Mouse (Mus musculus): ENCODE results near the gene Ppm1l.

The Ppm1l gene

DNA sequence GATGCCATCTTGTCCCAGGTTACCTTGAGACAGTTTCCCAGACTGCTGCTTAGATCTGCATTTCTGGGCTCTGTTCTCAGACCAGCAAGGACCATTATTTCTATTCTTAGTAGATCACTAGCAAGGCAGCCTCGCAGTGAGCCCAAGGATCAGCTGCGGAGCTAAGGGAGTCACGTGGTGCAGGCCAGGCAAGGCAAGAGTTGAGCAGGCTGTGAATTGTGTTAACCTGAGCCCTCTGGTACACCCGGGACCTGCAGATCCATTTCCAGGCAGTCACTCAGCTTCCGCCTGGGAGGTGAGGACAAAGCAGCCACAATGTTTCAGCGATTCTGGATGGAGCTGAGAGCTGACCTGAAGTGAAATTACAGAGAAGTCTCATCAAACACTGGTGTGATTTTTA is 185.3 kb downstream of the Ppm1l start:
- no peak for DNase-seq

DNA sequence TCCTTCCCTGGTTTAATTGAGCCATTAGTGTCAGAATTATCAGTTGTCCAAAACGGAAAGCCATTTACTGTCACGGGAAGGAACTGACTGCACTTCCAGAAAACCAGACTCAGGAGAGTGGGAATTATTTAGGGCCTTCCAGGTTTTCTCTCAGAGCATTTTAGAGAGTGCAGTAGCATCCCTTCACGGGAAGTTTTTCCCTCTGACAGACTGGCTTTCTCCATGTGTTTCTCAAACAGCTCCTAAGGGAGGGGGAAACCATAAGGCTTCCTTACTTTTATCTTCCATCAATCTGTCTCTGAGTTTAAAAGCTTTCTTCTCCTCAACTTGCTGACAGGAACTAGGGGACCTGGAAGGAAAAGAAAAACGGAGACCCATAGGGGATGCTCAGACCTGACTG is 185.9 kb downstream of the Ppm1l start:
- no peak for DNase-seq

DNA sequence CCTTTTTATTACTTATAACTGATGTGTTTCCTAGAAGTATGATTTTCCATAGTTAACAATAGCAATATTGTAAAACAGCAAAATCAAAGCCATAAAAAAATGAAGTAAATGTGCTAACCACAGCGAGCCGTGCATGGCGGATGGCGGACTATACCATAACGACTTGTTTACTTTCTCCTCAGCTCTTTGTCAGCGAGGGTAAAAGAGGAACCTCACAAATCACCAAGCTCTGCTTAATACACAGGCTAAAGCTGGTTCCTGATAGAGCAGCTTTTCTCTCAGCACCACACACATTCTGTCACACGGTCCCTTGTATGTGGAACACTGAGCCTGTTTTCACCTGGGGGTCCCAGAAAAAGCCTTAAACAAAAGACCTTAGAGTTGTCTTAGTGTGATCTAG is 188.4 kb downstream of the Ppm1l start:
- no peak for DNase-seq

DNA sequence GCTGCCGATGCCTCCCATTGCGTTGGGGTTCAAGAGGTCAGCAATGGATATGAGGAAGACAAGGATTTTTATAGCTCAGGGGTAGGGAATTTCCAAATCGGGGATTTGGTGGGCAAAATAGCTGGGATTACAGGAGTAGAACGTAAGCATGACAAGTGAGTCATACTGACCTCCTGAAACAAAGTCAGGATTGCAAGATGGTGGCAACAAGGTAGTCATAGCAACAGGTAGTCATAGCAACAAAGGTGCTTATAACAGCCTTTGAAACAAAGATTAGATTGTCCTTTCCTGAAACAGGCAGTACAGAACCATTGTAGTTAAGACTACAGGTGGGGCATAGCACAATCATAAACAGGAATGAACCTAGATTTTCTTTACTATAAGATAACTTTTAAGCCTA is 189.7 kb downstream of the Ppm1l start:
- DNase-seq, result no peak

DNA sequence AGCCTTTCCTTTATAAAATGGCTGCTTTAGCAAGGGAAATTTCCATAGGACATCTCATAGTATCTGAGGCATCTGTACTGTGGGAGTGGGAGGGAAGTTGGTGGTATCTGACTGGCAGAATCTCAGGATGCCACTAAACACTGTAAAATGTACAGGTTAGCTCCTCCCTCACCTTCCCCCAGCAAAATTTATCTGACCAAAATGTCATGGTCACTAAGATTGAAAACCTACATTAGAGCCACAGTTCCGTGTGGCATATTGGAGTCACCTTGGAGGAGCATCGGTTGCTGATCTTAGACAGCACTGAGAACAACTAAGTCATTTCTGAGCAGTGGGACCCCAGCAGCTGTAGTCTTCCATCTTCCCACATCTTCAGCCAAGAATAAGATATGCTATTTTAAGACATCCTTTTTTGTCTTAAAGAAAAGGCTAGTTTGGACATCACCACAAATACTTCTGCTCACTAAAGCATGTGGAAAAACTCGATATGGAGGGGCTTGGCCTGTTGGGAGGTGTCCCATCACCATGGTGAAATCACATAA is 192.8 kb downstream of the Ppm1l start:
- no peak for DNase-seq

DNA sequence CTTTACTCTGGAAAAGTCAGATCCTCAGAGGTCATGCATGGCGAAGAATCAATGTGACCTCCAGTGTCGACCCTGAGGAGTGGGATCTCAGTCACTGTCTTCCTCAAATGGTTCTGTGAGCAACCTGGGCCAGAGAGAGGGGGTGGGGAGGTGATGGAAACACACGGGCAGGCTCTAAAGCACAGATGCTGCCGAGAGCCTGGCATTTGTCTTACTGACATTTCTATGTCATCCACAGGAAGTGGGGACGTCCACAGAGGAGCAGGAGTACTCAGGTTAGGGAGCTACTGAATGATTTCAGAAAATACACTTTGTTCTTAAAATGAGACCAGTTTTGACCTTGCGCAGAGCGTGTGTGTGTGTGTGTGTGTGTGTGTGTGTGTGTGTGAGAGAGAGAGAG is 195.2 kb downstream of the Ppm1l start:
- no peak for DNase-seq

DNA sequence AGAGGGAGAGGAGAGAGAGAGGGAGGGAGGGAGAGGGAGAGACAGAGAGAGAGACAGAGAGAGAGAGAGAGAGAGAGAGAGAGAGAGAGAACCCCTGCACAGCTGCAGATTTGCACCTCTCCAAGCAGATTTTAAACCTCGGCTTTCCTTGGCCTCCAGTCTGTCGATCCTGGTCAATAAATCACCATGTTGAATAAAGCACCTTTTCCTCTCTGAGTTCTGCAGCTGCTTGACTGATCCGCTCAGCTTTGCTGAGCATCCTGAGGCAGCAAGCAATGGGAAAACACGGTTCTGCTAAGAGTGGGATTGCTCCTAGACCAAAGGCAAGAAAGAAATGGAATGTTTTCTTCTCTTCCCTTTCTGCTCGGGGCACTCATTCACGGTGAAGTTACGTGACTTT is 195.7 kb downstream of the Ppm1l start:
- no peak for DNase-seq

DNA sequence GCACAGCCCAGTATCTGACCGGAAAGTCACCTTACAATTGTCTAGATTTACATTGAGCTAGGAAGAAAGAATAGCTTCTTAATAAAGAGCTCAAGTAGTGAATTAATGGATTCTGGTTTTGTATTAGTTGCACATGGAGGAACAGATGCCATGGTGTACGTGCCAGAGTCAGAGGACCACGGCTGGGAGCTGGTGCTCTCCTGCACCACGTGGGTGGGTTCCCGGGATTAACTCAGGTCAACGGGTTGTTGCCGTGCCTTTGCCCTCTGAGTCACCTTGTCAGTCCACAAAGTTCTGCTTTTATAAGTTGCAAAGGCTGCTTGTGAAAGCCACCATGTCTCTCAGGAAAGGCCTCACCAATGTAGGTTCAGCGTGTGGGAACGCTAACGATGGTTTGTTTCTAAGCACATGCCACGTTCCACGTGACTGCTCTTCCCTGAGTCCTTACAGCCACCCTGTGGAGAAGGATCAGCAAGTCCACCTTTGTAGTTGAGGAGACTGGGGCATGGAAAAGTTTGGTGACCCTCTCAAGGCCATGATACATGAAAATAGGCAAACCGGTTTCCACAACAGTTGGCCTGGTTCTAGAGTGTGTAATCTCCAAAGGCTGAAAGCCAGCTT is 199.2 kb downstream of the Ppm1l start:
- DNase-seq, result no peak

DNA sequence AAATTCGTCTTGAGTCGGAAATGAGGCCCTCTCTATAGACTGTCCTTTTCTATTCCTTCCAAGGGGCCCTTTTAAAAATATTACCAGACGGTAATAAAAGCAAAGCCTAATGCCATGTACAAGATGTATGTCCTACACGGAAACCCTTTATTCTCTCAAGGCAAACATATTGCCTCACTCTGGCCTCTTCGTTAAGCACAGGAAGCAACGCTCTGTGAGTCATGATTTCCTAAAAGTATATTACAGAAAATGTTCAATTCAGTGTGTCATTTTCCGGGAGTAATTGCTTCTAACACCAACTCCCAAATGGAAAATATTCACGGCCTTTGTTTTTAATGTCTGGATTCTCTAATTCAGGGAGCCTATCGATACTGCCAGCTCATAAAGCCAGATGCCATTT is 202.5 kb downstream of the Ppm1l start:
- no peak for DNase-seq

DNA sequence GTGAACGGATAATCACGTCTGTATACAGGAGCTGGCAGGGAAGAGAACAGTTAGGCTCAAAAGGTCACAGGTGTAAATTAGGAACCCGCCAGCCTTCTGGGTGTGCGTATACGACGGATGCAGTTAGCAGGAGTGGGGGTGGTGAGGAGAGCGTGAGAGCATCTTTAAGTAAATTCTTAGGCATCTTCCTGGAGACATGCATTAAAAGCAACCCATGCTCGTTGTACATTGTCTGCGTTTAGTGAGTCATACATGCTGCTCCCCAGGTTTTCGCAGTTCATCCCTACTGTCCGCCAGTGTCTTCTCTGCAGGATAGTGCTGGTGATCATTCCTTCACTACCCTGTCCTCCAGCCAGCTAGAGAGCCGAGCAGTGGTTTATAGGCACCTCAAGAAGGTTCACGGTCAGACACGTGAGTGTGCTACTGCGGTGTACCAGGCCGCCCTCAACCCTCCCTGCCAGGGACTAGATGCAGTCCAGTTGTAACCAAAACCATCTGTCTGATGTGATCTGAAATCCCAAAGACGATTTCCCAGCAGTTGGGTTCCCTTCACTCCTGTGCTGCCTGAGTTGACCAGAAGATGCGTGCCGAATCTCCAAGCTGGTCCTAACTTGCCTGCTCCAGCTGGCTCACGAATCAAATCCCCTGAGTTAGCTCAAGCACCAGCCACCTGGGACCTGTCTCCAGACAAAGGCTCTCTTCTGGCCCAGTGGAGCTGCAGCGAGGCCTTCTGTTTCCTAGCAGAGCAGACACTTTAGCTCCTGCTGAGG is 203.3 kb downstream of the Ppm1l start:
- no peak for DNase-seq

DNA sequence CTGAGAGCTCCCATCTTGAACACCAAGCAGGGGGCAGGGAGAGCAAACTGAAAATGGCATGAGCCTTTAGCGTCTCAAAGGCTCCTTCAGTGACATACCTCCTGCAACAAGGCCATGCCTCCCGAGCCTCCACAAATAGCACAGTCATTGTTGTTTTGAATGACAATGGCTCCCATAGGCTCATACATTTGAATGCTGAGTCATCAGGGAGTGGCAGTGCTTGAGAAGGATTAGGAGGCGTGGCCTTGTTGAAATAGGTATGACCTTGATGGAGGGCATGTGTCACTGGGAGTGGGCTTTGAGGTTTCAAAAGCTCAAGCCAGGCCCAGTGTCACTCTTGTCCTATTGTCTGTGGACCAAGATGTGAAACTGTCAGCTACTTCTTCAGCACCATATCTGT is 205.6 kb downstream of the Ppm1l start:
- no peak for DNase-seq

DNA sequence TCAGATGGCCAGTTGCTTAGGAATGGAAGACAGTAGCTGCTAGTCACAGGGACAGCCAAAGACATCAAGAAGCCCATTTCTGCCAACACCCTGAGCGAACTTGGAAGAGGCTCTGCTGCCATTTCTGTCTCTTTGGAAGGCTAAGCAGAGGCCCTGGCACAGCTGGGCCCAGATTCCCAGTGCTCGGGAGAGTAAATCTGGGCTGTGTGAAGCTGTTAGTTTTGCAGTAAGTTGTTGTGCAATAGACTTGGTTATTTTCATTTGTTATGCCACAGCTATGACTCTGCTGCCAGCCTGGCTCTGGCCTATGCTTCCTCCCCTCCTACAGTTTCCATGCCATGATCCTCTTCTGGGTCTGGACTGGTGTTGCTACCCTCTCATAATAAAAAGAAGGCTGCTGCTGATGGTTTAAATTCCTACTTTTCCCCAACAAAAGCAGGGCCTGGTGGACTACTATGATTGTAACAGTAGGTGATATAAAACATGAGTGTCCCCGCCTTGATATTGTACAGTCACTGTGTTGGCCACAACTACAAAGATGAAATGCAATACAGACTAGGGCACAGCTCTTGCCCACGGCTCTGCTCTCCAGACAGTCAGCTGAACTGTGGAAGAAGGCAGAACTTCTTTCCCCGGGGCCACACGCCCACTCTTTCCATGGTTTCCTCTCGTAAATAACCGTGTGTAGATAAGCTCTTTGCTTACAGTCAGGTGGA is 207.9 kb downstream of the Ppm1l start:
- no peak for DNase-seq

DNA sequence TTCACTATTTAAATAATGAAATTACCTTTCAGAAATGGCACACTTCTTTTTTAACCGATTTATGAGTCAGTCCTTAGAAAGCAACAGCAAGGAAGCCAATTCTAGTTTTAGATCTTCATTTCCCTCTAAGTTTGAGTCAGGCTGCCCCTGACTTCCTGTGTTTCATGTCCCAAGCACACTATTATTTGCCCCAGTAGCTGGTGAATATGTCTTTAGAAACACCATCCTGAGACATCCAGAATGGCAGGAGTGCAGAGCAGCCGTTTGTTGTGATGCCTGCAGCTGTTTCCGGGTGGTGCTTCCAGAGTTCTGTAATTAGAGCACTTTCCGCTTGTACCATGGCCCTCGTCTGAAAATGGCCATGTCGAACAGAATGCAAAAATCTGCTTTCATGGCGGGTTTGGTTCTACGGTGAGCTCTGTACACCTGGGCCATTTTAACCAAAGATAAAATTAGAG is 208.4 kb downstream of the Ppm1l start:
- no peak for DNase-seq

DNA sequence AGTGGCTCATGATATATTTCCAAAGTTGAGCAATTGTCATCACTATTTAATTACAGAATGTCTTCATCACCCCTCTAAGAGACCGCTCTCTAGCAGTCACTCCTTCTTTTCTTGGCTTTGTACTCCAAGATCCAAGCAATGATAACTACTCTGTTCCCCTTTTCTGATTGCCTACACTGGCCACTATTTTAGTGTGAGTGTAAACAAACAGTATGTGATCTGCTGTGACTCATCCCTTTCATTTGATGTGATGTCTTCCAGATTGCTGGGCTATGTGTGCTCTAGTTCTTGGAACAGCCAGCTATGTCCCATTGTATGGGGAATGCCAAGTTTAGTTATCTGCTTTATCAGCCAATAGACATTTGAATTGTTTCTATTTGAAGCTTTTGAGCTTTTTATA is 210.7 kb downstream of the Ppm1l start:
- no peak for DNase-seq

DNA sequence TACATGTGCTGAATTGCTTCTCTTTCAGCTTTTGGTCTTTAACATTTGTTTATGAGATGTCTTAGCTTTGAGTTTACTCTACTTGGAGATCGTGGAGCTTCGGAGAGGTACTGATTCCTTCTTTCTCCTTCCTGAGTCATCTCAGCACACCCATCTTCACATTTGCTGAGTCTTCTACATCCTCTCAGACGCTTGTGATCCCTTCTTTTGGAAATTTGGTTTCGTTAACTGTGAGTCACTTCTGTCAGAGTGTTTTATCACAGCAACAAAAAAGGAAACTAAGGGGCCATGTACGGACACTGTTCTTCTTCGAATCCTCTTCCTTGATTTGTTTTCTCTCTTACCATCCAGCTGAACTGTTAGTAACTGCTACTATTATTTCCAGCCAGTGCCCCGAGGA is 212.9 kb downstream of the Ppm1l start:
- DNase-seq, result no peak

DNA sequence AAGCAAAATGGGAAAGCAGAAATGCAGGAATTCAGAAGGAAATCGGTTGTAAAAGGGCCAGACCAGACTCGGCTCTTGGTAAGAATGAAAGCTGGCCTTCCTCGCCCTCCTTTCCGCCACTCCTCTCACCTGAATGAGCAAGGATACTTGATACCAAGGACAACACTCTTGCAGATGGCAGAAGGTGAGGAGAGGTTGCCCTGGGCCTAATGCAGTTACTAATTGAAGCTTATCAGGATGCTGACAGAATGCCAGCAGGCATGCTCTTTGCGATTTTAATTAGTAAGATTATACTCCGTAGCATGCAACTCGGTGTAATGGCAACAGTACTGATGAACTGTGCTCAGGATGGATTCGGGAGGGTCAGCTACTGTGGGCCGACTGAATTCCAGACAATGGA is 214.8 kb downstream of the Ppm1l start:
- DNase-seq, result no peak

DNA sequence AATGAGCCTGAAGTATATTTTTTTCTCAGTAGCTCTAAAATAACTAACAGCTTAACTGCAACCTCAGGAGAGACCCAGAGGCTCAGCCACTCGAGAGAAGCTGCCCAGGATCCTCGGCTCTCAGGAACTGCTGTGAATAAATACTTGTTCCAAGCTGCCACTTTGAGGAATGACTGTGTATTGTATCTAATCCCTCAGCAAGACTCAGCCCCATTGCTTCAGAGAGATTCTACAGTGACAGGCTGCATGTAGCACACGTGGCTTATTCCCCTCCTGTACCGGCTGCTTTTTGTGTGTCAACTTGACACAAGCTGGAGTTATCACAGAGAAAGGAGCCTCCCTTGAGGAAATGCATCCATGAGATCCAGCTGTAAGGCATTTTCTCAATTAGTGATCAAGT is 216.0 kb downstream of the Ppm1l start:
- no peak for DNase-seq

DNA sequence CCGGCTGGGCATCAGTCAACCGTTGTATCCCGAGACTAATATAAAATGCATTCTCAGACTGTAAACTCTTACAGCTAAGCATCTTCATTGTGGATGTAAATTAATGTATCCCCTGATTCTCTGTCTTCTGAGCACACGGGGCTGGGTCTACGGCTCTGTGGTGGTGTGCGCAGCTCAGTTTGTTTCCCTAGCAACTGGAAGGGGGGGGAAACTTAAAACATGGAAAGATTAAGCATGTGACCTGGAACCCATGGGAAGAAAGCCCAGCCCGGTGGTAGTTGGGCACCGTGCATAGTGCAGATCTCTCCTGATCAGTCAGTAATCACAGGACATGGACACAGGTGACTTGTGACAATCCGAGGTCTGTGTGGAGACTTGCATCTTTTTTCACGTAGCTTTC is 218.8 kb downstream of the Ppm1l start:
- no peak for DNase-seq

DNA sequence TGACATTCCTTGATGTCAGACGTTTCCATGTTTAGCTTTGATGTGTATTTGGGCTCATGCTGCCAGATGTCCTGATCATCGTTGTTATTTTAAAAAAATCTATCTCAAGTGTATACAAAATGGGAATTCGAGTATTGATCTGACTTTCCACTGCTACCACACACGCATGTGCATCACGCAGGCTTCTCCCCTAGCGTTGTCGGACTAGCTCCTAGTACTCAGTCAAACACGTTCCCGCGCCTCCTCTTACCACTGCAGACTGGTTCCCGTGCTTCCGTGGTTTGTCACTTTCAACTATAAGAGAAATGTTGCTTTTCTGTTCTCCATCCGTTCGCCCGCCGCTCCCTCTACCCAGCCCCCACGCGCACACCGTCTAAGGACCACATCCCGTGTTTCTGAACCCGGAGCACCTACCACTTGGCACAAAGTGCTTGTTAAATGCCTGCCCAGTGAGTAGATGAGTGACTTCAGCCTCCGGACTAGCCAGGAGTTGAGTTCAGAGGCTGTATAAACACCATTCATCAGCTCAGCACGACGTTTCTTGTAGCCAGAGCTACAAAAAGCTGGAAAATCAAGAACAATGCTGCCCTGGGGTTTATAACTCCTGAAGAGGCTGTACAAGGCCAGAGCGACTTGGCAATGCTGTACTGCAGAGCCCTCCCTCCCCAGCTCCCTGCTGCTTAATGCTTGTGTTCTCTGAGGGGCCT is 219.4 kb downstream of the Ppm1l start:
- no peak for DNase-seq

DNA sequence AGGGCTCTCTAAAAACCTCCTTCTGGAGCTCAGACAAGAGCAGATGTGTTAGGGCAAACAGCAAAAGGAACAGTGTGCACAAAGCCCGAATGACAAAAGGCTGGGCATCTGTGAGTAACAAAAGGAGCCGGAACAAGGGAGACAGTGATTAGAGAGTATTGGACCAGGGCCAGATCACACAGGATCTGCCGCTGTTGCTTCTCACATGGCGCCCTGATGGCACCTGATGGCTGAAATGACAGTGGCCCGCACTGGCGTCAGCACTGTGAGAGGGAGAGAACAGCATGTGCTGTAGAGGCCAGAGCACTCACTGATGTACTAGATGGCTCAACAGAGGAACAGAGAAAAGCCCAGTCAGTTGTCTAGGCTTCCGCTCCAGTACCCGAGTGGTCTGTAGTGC is 226.3 kb downstream of the Ppm1l start:
- no peak for DNase-seq

DNA sequence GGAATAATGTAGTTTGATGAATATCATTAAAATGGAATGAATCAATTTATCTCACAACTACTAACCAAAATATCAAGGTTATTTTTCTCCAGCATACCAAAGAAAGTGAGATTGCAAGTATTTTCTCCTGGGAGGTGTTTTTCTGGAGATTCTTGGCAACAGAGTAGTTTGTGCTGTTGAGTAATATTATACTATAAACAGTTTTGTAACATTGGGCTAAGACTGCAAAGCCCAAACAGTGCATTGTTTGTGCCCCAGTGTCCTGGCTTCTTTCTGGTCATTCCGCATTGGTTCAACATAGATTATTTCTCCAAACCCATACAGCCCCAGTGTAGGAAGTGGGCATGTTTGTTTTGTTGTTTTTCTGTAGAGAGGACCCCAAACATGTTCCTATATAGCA is 227.1 kb downstream of the Ppm1l start:
- no peak for DNase-seq

DNA sequence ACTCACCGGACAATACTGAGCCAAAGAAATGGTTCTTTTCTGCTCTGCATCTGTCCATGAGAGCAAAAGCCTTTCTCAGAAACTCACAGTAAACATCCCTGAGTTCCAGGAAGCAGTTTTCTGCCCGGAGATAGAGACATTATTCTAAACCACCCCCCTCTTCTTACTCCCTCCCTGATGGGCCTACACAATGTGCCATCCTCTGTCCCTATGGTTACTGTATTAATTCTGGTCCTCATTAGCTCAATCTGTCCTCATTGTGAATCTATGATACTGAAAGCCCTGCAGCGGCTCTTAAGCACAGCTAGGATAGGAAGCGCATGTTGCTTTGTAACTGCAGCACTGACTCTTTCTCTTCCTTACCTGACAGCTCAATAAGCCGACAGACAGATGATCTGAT is 228.4 kb downstream of the Ppm1l start:
- DNase-seq, result no peak

DNA sequence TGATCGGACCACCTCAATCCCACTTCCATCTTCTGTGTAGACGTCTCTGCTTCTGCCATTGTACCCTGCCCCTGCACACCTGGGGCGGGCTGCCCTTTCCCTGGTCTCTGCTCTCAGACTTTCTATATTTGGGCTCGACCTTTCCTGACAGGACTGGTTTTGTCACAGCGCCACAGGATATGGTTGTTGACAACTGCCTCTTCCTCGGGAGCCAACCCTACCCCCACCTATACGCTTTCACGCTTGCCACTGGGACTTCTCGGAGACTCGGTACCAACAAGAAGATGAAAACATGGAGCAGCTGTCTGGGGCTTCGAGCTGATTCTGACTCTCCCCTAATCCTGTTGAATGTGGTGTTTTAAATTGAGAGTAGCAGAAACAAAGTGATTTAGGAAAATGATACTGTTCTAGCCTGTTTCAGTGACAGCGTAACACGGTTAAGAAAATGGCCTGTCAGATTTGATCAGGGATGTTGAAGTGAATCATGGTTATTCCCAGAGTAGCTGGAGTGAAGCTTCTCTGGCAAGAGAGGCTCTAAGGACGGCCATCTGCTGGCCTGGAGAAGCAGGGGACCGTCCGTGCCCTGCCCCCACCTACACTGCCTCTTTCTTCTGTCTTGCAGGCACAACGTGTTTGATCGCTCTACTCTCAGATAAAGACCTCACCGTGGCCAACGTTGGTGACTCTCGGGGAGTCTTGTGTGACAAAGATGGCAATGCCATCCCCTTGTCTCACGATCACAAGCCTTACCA is 232.2 kb downstream of the Ppm1l start:
- DNase-seq, result no peak

All from right cerebral cortex, postnatal 14 days (tissue).